Mouse (Mus musculus): ENCODE measurements around the gene Tex2. TPM values are rescaled to one million over a fixed set of nuclear protein-coding genes. Genes with fewer than 3 reads are reported as not detected.
A peak's percentile ranks its signal among the peaks of the same experiment; 100 is the strongest.

Tex2 gene
- polyA plus RNA-seq, 1 experiment, result 79.6 TPM

GRCm38 (mm10) chr11:106566040-106566785, 47.0 kb downstream of the Tex2 start:
- peak; percentile 43 to 57 for DNase-seq
- Histone ChIP-seq H3K4me3 (replicated peaks; ENCODE audit: insufficient read depth, low read depth, low read length) (no peak overlapping the region), H3K4me1 (ENCODE audit: control insufficient read depth, insufficient read depth, low read length) (peaks cover 41% of the 10 kb centered on the region), H3K27me3 (ENCODE audit: control insufficient read depth, insufficient read depth, low read length) (no peaks in the 10 kb centered on the region), H3K27ac (ENCODE audit: insufficient read depth, low read length) (no peak overlapping the region)
- 70% methylated on average over 8 of the region's 8 CpGs for WGBS
- TF ChIP-seq POLR2A (IDR thresholded peaks at IDR 0.05; ENCODE audit: borderline replicate concordance, insufficient read depth, low read length), result no peak
- no peak for TF ChIP-seq CTCF (IDR thresholded peaks at IDR 0.05; ENCODE audit: borderline replicate concordance, insufficient read depth, low read depth, low read length)

GRCm38 (mm10) chr11:106564261-106564660, 49.0 kb downstream of the Tex2 start:
- 29% methylated on average over 12 of the region's 12 CpGs for WGBS
- no peak overlapping the region for H3K4me3 ChIP-seq (replicated peaks; ENCODE audit: insufficient read depth, low read depth, low read length)
- no peak for TF ChIP-seq CTCF (IDR thresholded peaks at IDR 0.05; ENCODE audit: borderline replicate concordance, insufficient read depth, low read depth, low read length)
- TF ChIP-seq POLR2A (IDR thresholded peaks at IDR 0.05; ENCODE audit: borderline replicate concordance, insufficient read depth, low read length), result no peak
- no peak overlapping the region for H3K27ac ChIP-seq (ENCODE audit: insufficient read depth, low read length)
- DNase-seq, result peak; percentile 59 to 71
- H3K27me3 ChIP-seq (ENCODE audit: control insufficient read depth, insufficient read depth, low read length), result no peaks in the 10 kb centered on the region
- peaks cover 39% of the 10 kb centered on the region for H3K4me1 ChIP-seq (ENCODE audit: control insufficient read depth, insufficient read depth, low read length)

- Histone ChIP-seq H3K27ac (ENCODE audit: insufficient read depth, low read length) (no peak overlapping the region), H3K4me1 (ENCODE audit: control insufficient read depth, insufficient read depth, low read length) (peaks cover 30% of the 10 kb centered on the region), H3K27me3 (ENCODE audit: control insufficient read depth, insufficient read depth, low read length) (no peaks in the 10 kb centered on the region), H3K4me3 (replicated peaks; ENCODE audit: insufficient read depth, low read depth, low read length) (no peak overlapping the region)
- WGBS, result 74% methylated on average over 4 of the region's 4 CpGs
- TF ChIP-seq POLR2A (IDR thresholded peaks at IDR 0.05; ENCODE audit: borderline replicate concordance, insufficient read depth, low read length) (no peak), CTCF (IDR thresholded peaks at IDR 0.05; ENCODE audit: borderline replicate concordance, insufficient read depth, low read depth, low read length) (no peak)
- no peak for DNase-seq
Measured at GRCm38 (mm10) chr11:106562707-106563106, 50.5 kb downstream of the Tex2 start.

GRCm38 (mm10) chr11:106559773-106560172, 53.5 kb downstream of the Tex2 start:
- H3K27ac ChIP-seq (ENCODE audit: insufficient read depth, low read length), result no peak overlapping the region
- H3K4me3 ChIP-seq (replicated peaks; ENCODE audit: insufficient read depth, low read depth, low read length), result no peak overlapping the region
- H3K4me1 ChIP-seq (ENCODE audit: control insufficient read depth, insufficient read depth, low read length), result peaks cover 44% of the 10 kb centered on the region
- DNase-seq, result no peak
- 68% methylated on average over 7 of the region's 7 CpGs for WGBS
- TF ChIP-seq POLR2A (IDR thresholded peaks at IDR 0.05; ENCODE audit: borderline replicate concordance, insufficient read depth, low read length), result no peak
- TF ChIP-seq CTCF (IDR thresholded peaks at IDR 0.05; ENCODE audit: borderline replicate concordance, insufficient read depth, low read depth, low read length), result no peak
- no peaks in the 10 kb centered on the region for H3K27me3 ChIP-seq (ENCODE audit: control insufficient read depth, insufficient read depth, low read length)

GRCm38 (mm10) chr11:106558008-106558407, 55.2 kb downstream of the Tex2 start:
- WGBS, result 76% methylated on average over 4 of the region's 4 CpGs
- peaks cover 33% of the 10 kb centered on the region for H3K4me1 ChIP-seq (ENCODE audit: control insufficient read depth, insufficient read depth, low read length)
- no peak overlapping the region for H3K4me3 ChIP-seq (replicated peaks; ENCODE audit: insufficient read depth, low read depth, low read length)
- TF ChIP-seq CTCF (IDR thresholded peaks at IDR 0.05; ENCODE audit: borderline replicate concordance, insufficient read depth, low read depth, low read length), result no peak
- no peak for TF ChIP-seq POLR2A (IDR thresholded peaks at IDR 0.05; ENCODE audit: borderline replicate concordance, insufficient read depth, low read length)
- H3K27me3 ChIP-seq (ENCODE audit: control insufficient read depth, insufficient read depth, low read length), result no peaks in the 10 kb centered on the region
- DNase-seq, result no peak
- H3K27ac ChIP-seq (ENCODE audit: insufficient read depth, low read length), result no peak overlapping the region

GRCm38 (mm10) chr11:106557398-106557797, 55.8 kb downstream of the Tex2 start:
- TF ChIP-seq CTCF (IDR thresholded peaks at IDR 0.05; ENCODE audit: borderline replicate concordance, insufficient read depth, low read depth, low read length), result no peak
- no peak for TF ChIP-seq POLR2A (IDR thresholded peaks at IDR 0.05; ENCODE audit: borderline replicate concordance, insufficient read depth, low read length)
- DNase-seq, result no peak

GRCm38 (mm10) chr11:106556689-106557088, 56.5 kb downstream of the Tex2 start:
- Histone ChIP-seq H3K4me1 (ENCODE audit: control insufficient read depth, insufficient read depth, low read length) (peaks cover 29% of the 10 kb centered on the region), H3K27ac (ENCODE audit: insufficient read depth, low read length) (no peak overlapping the region), H3K27me3 (ENCODE audit: control insufficient read depth, insufficient read depth, low read length) (no peaks in the 10 kb centered on the region), H3K4me3 (replicated peaks; ENCODE audit: insufficient read depth, low read depth, low read length) (no peak overlapping the region)
- TF ChIP-seq POLR2A (IDR thresholded peaks at IDR 0.05; ENCODE audit: borderline replicate concordance, insufficient read depth, low read length) (no peak), CTCF (IDR thresholded peaks at IDR 0.05; ENCODE audit: borderline replicate concordance, insufficient read depth, low read depth, low read length) (no peak)
- 81% methylated on average over 4 of the region's 4 CpGs for WGBS
- no peak for DNase-seq

More at GRCm38 (mm10) chr11:106557398-106557797, 55.8 kb downstream of the Tex2 start:
- Histone ChIP-seq H3K4me1 (ENCODE audit: control insufficient read depth, insufficient read depth, low read length) (peaks cover 29% of the 10 kb centered on the region), H3K27me3 (ENCODE audit: control insufficient read depth, insufficient read depth, low read length) (no peaks in the 10 kb centered on the region), H3K4me3 (replicated peaks; ENCODE audit: insufficient read depth, low read depth, low read length) (no peak overlapping the region), H3K27ac (ENCODE audit: insufficient read depth, low read length) (no peak overlapping the region)
- WGBS, result 72% methylated on average over 7 of the region's 7 CpGs

Data from cerebellum, adult 2 months (tissue).